Mouse (Mus musculus) liver, postnatal 0 days (tissue): Measurements from ENCODE around the gene Spata31d1b.

ENCODE experiments used
- CTCF ChIP-seq: sonication (generic); IDR thresholded peaks from 2 replicates; pipeline ENCODE4 v1.5.1; 2016; ENCODE audit warnings: antibody characterized with exemption, low read depth
- EP300 ChIP-seq: IDR thresholded peaks from 2 replicates; pipeline ENCODE4 v1.6.1; 2016; ENCODE audit warnings: antibody characterized with exemption, low read depth, mild to moderate bottlenecking

GRCm38 (mm10) chr13:59704562-59704961 is 7.5 kb upstream of the Spata31d1b start:
- peak; percentile 42 for TF ChIP-seq CTCF
- no peak for TF ChIP-seq EP300
